Mouse (Mus musculus): Measurements from ENCODE around the gene Mpnd.

DNA sequence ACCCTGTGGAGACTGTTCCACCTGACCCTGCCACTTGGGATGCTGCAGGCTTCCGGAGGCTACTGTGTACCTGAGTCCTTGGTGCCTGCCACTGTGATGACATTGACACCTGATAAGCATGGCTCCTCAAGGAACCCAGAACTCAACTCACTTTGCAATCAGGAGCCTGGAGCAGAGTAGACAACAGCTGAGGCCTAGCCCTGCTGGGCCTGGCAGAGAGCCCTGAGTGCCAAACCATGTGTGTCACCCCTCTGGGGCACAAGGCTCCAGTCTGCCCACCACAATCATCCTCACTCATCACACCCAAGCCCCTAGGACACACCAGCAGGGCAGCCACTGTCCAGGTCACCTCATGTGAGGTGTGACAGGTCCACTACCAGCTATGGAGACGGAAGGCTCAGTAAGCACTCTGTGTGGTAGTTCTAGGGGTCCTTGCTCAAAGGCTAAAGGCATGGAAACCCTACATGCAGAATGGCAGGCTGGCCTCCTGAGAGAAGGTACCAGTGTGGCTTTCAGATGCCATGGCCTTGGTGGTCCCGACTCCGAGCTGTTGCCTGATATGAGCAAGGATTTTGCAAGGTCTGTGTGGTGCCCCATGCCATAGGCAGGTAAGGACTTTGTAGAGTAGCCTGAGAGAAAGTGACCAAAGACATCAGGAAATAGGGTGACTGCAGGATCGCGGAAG, 15.0 kb downstream of the Mpnd start:
- TF ChIP-seq CTCF (IDR thresholded peaks at IDR 0.05; ENCODE audit: control insufficient read depth, insufficient read depth, insufficient read length) (no peak), MAX (IDR thresholded peaks at IDR 0.05) (no peak), FOSL1 (IDR thresholded peaks at IDR 0.05; ENCODE audit: insufficient read depth, low read length, poor library complexity, severe bottlenecking) (no peak), MYOG (IDR thresholded peaks at IDR 0.05; ENCODE audit: control insufficient read depth, extremely low read depth, insufficient read length) (no peak), MYOD1 (IDR thresholded peaks at IDR 0.05; ENCODE audit: control insufficient read depth, insufficient read length, low read depth) (no peak), USF1 (IDR thresholded peaks at IDR 0.05; ENCODE audit: low read depth) (no peak)

Data from C2C12 (cell line).